Mouse (Mus musculus) frontal cortex, adult (tissue): ENCODE measurements around the gene Nudt9.

Experiments used
- ATAC-seq: cut with Nextera tagmentation; 2 replicates; pipeline ENCODE4 v1.9.2; 2017; ENCODE audit warnings: mild to moderate bottlenecking, moderate library complexity, mixed read lengths; ENCODE audit not compliant: low TSS enrichment

The Nudt9 gene

GRCm38 (mm10) chr5:104076361-104076760 lies 30.3 kb downstream of the Nudt9 start:
- peak; percentile 43; the same call in 1 of the 2 replicates for ATAC-seq

- ATAC-seq, result no peak
These were observed 31.4 kb downstream of the Nudt9 start, which contains the start of gene Gm17660 for GRCm38 (mm10) chr5:104077508-104077907. Gene Gm17660, minus strand, starts transcription at chr5:104077608.

GRCm38 (mm10) chr5:104080736-104081135 lies 34.6 kb downstream of the Nudt9 start:
- no peak for ATAC-seq

DNA sequence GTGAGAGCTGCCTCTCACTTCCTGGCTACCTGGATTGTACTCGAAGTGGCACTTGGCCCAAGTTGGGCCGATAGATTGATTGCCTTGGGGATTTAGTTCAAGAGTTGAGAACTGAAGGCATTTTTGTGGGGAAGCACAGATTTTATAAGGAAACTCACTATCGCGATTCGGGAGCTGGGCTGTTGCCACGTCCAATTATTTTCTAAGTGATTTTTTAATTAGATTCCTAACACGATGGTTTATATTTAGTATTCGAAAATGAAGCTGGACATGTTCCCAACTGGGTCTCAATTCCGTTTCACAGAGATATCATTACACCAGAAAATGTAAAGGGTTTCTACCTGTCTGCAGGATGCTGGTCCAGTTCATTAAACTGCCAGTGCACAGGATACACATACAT lies 39.3 kb downstream of the Nudt9 start:
- ATAC-seq, result no peak

- ATAC-seq, result no peak
These were observed 43.6 kb downstream of the Nudt9 start for GRCm38 (mm10) chr5:104089751-104090150.

GRCm38 (mm10) chr5:104095416-104096077 lies 49.4 kb downstream of the Nudt9 start:
- no peak for ATAC-seq

- ATAC-seq, result 0 out of 2 replicates have a peak, but pooled peaks have one; percentile 24
These were observed 50.2 kb downstream of the Nudt9 start for GRCm38 (mm10) chr5:104096078-104096938.

- peak; percentile 32; the same call in 1 of the 2 replicates for ATAC-seq
These were observed 55.8 kb downstream of the Nudt9 start for GRCm38 (mm10) chr5:104101678-104102531.

GRCm38 (mm10) chr5:104103171-104103570 lies 57.1 kb downstream of the Nudt9 start:
- no peak for ATAC-seq

- ATAC-seq, result no peak
These were observed 58.0 kb downstream of the Nudt9 start for GRCm38 (mm10) chr5:104104111-104104510.

- ATAC-seq, result peak; percentile 5; the same call in 1 of the 2 replicates
These were observed 62.2 kb downstream of the Nudt9 start for GRCm38 (mm10) chr5:104108127-104108875.

GRCm38 (mm10) chr5:104108879-104109369 lies 62.8 kb downstream of the Nudt9 start:
- ATAC-seq, result peak; percentile 20

DNA sequence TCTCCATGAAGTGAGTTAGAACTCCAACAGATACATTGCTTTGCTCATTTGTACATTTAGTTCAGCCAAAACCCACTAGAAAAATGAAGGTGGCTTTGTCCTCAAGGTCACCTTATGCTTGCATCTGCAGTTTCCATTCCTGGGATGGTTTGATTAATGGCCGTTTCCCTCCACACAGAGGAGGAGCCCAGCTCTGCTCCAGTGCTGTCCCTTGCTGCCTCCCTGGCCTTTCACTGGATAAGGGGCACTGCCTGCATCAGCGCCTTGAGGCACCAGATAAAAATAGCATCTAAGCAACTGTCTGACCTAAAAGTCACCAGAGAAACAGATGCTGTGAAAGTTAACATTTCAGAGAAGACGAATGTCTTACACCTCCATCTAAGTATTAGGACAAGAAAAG lies 63.4 kb downstream of the Nudt9 start:
- ATAC-seq, result no peak

- peak; percentile 39 for ATAC-seq
These were observed 64.2 kb downstream of the Nudt9 start for GRCm38 (mm10) chr5:104110171-104110920.

GRCm38 (mm10) chr5:104112016-104112415 lies 65.9 kb downstream of the Nudt9 start:
- no peak for ATAC-seq

GRCm38 (mm10) chr5:104112511-104112910 lies 66.4 kb downstream of the Nudt9 start:
- no peak for ATAC-seq

- ATAC-seq, result peak; percentile 50
These were observed 67.5 kb downstream of the Nudt9 start, which contains the start of gene Sparcl1 for GRCm38 (mm10) chr5:104113491-104114172. Gene Sparcl1, minus strand, starts transcription at chr5:104113733.
